Mouse (Mus musculus) ZHBTc4 (cell line): ENCODE results near the gene Cdkn1a.

ENCODE experiments used
- DNase-seq: peaks from one replicate; pipeline ENCODE4 v3.0.0-alpha.2; 2011; ENCODE audit warnings: low read depth, low spot score

Cdkn1a gene

GRCm38 (mm10) chr17:29117006-29117648 lies 26.4 kb downstream of the Cdkn1a start:
- no peak for DNase-seq

GRCm38 (mm10) chr17:29118057-29118456 lies 27.3 kb downstream of the Cdkn1a start:
- DNase-seq: no peak

GRCm38 (mm10) chr17:29120666-29121065 lies 29.9 kb downstream of the Cdkn1a start:
- DNase-seq: no peak

DNA sequence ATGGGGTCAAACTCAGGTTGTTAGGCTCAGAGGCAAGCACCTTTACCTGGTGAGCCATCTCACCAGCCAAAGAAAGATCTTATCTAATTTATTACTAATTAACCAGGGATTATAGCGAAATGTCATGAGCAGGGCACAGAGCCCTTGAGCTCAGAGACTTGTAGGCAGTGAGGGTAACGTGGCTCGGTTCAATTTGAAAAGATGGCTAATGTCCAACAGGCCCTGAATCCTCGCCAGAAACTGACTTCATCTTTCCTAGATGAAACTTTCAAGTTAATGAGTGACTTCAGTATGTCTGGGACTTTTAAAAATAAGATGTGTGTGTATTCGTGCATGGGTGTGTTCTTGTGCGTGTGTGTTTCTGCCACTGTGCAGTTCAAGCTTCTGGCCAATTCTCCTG lies 32.0 kb downstream of the Cdkn1a start:
- DNase-seq: no peak

GRCm38 (mm10) chr17:29123578-29124174 lies 32.9 kb downstream of the Cdkn1a start:
- peak; percentile 67 for DNase-seq

- no peak for DNase-seq
These were observed 35.8 kb downstream of the Cdkn1a start for GRCm38 (mm10) chr17:29126561-29126960.

- no peak for DNase-seq
These were observed 38.6 kb downstream of the Cdkn1a start for GRCm38 (mm10) chr17:29129341-29129740.

DNA sequence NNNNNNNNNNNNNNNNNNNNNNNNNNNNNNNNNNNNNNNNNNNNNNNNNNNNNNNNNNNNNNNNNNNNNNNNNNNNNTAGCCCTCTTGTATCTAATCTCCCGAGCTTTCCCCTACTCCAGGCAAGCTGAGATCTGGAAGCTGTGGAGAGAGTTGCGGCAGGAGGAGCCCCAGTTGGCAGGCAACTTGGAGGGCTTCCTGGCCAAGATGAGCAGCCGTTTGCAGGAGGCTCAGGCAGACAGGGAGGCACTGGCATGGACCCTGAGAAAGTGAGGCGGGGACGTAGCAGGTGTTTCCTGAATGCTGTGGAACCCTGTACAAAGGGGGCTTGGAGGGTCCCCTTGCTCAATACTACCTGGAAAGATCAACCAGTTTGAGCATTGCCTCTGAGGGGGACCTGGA lies 44.3 kb downstream of the Cdkn1a start:
- no peak for DNase-seq

- no peak for DNase-seq
These were observed 45.5 kb downstream of the Cdkn1a start for GRCm38 (mm10) chr17:29136236-29136635.

- no peak for DNase-seq
These were observed 47.1 kb downstream of the Cdkn1a start for GRCm38 (mm10) chr17:29137906-29138305.

GRCm38 (mm10) chr17:29141577-29141976 lies 50.8 kb downstream of the Cdkn1a start:
- DNase-seq: no peak

- no peak for DNase-seq
These were observed 52.5 kb downstream of the Cdkn1a start for GRCm38 (mm10) chr17:29143266-29143665.

DNA sequence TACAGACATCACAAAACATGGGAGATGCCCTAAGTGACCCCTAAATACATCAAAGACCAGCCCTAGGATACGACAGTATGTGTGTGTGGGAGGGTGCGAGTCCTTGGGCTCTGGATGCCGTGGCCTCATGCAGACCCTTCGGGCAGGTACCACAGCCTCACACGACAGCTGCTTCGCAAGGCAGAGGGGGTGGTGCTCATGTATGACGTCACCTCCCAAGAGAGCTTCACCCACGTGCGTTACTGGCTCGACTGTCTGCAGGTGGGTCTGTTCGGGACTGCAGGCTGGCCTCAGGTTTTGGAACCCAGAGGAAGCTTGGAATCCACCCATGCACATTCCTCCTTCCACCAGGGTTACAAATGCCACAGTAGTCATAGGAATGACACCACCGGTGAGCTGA lies 54.3 kb downstream of the Cdkn1a start:
- DNase-seq: no peak

GRCm38 (mm10) chr17:29147273-29147672 lies 56.5 kb downstream of the Cdkn1a start:
- DNase-seq: no peak

DNA sequence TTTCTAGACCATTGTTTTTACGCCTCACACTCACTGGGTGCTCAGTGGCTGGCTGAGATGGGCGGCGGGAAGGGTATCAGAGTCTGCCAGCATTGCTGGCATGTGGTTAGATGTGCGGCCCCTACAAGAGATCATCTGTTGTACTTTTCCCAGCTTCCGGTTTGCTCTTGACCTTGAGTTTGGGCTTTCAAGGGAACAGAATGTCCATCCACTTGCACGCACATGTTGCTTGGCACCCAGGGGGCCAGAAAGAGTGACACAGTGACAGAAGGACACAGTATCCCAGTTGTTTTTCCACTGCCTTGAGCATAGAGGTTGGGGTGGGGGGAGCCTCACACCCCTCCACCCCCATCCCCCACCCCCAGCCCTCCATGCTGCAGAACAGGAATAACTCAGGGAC lies 57.0 kb downstream of the Cdkn1a start:
- no peak for DNase-seq

- DNase-seq: no peak
These were observed 59.0 kb downstream of the Cdkn1a start for GRCm38 (mm10) chr17:29149766-29150165.
